Mouse (Mus musculus): ENCODE measurements around the gene Rnls. TPM values are rescaled to one million over a fixed set of nuclear protein-coding genes. Genes with fewer than 3 reads are reported as not detected.

The Rnls gene
- polyA plus RNA-seq, 2 experiments = 0.22 to 1.2 TPM

GRCm38 (mm10) chr19:33205389-33205788 lies 186.7 kb downstream of the Rnls start:
- no peak for DNase-seq (ENCODE audit: low read depth in 3 of 3, low spot score in 3 of 3)
- ATAC-seq (ENCODE audit: insufficient read depth) = no peak

GRCm38 (mm10) chr19:33202422-33202821 lies 189.7 kb downstream of the Rnls start:
- WGBS (ENCODE audit: insufficient replicate concordance) = 70% methylated on average over 6 of the region's 6 CpGs
- H3K4me3 ChIP-seq (ENCODE audit: insufficient read depth in 1 of 2, low read depth in 2 of 2, low read length in 2 of 2) = no peak overlapping the region
- no peaks in the 10 kb centered on the region for H3K4me1 ChIP-seq (replicated peaks; ENCODE audit: control insufficient read depth in 2 of 2, insufficient read depth in 2 of 2, low read length in 1 of 2)
- no peak overlapping the region for H3K27ac ChIP-seq
- H3K36me3 ChIP-seq (replicated peaks; ENCODE audit: control insufficient read depth, insufficient read depth, low read depth) = no peaks in the 10 kb centered on the region
- no peak for ATAC-seq (ENCODE audit: insufficient read depth)
- no peak for TF ChIP-seq EP300 (IDR thresholded peaks at IDR 0.05; ENCODE audit: low read depth)
- no peak for TF ChIP-seq CTCF (IDR thresholded peaks at IDR 0.05; ENCODE audit: low read depth)
- no peak overlapping the region for H3K4me2 ChIP-seq (ENCODE audit: low read depth)
- no peak overlapping the region for H3K9ac ChIP-seq (replicated peaks)
- no peak for DNase-seq (ENCODE audit: low read depth in 3 of 3, low spot score in 3 of 3)
- H3K27me3 ChIP-seq (ENCODE audit: control insufficient read depth, insufficient read depth, low read length) = no peaks in the 10 kb centered on the region
- H3K9me3 ChIP-seq (ENCODE audit: control insufficient read depth, low read length) = no peaks in the 10 kb centered on the region

More at GRCm38 (mm10) chr19:33205389-33205788, 186.7 kb downstream of the Rnls start:
- Histone ChIP-seq H3K9ac (replicated peaks) (no peak overlapping the region), H3K4me3 (ENCODE audit: insufficient read depth in 1 of 2, low read depth in 2 of 2, low read length in 2 of 2) (no peak overlapping the region), H3K4me2 (ENCODE audit: low read depth) (no peak overlapping the region), H3K27me3 (ENCODE audit: control insufficient read depth, insufficient read depth, low read length) (no peaks in the 10 kb centered on the region), H3K27ac (no peak overlapping the region), H3K9me3 (ENCODE audit: control insufficient read depth, low read length) (no peaks in the 10 kb centered on the region), H3K36me3 (replicated peaks; ENCODE audit: control insufficient read depth, insufficient read depth, low read depth) (no peaks in the 10 kb centered on the region), H3K4me1 (replicated peaks; ENCODE audit: control insufficient read depth in 2 of 2, insufficient read depth in 2 of 2, low read length in 1 of 2) (no peaks in the 10 kb centered on the region)
- TF ChIP-seq CTCF (IDR thresholded peaks at IDR 0.05; ENCODE audit: low read depth) (no peak), EP300 (IDR thresholded peaks at IDR 0.05; ENCODE audit: low read depth) (no peak)
- 48% methylated on average over 2 of the region's 2 CpGs for WGBS (ENCODE audit: insufficient replicate concordance)

- Histone ChIP-seq H3K9ac (replicated peaks) (no peak overlapping the region), H3K4me2 (ENCODE audit: low read depth) (no peak overlapping the region), H3K27me3 (ENCODE audit: control insufficient read depth, insufficient read depth, low read length) (no peaks in the 10 kb centered on the region), H3K36me3 (replicated peaks; ENCODE audit: control insufficient read depth, insufficient read depth, low read depth) (no peaks in the 10 kb centered on the region), H3K4me3 (ENCODE audit: insufficient read depth in 1 of 2, low read depth in 2 of 2, low read length in 2 of 2) (no peak overlapping the region), H3K4me1 (replicated peaks; ENCODE audit: control insufficient read depth in 2 of 2, insufficient read depth in 2 of 2, low read length in 1 of 2) (no peaks in the 10 kb centered on the region), H3K9me3 (ENCODE audit: control insufficient read depth, low read length) (no peaks in the 10 kb centered on the region), H3K27ac (no peak overlapping the region)
- ATAC-seq (ENCODE audit: insufficient read depth) (no peak), DNase-seq (ENCODE audit: low read depth in 3 of 3, low spot score in 3 of 3) (no peak)
- 72% methylated on average over 4 of the region's 4 CpGs for WGBS (ENCODE audit: insufficient replicate concordance)
- no peak for TF ChIP-seq EP300 (IDR thresholded peaks at IDR 0.05; ENCODE audit: low read depth)
- TF ChIP-seq CTCF (IDR thresholded peaks at IDR 0.05; ENCODE audit: low read depth) = no peak
Measured at GRCm38 (mm10) chr19:33201181-33201580, 190.9 kb downstream of the Rnls start.

GRCm38 (mm10) chr19:33192064-33192463 lies 200.0 kb downstream of the Rnls start:
- Histone ChIP-seq H3K4me1 (replicated peaks; ENCODE audit: control insufficient read depth in 2 of 2, insufficient read depth in 2 of 2, low read length in 1 of 2) (no peaks in the 10 kb centered on the region), H3K9ac (replicated peaks) (no peak overlapping the region), H3K27ac (no peak overlapping the region), H3K9me3 (ENCODE audit: control insufficient read depth, low read length) (no peaks in the 10 kb centered on the region), H3K36me3 (replicated peaks; ENCODE audit: control insufficient read depth, insufficient read depth, low read depth) (no peaks in the 10 kb centered on the region), H3K27me3 (ENCODE audit: control insufficient read depth, insufficient read depth, low read length) (no peaks in the 10 kb centered on the region), H3K4me2 (ENCODE audit: low read depth) (no peak overlapping the region), H3K4me3 (ENCODE audit: insufficient read depth in 1 of 2, low read depth in 2 of 2, low read length in 2 of 2) (no peak overlapping the region)
- DNase-seq (ENCODE audit: low read depth in 3 of 3, low spot score in 3 of 3) = no peak
- no peak for ATAC-seq (ENCODE audit: insufficient read depth)
- 54% methylated on average over 2 of the region's 2 CpGs for WGBS (ENCODE audit: insufficient replicate concordance)
- TF ChIP-seq CTCF (IDR thresholded peaks at IDR 0.05; ENCODE audit: low read depth) = no peak
- no peak for TF ChIP-seq EP300 (IDR thresholded peaks at IDR 0.05; ENCODE audit: low read depth)

- H3K27me3 ChIP-seq (ENCODE audit: control insufficient read depth, insufficient read depth, low read length) = no peaks in the 10 kb centered on the region
- WGBS (ENCODE audit: insufficient replicate concordance) = 54% methylated on average over 1 of the region's 1 CpGs
- H3K9me3 ChIP-seq (ENCODE audit: control insufficient read depth, low read length) = no peaks in the 10 kb centered on the region
- H3K27ac ChIP-seq = no peak overlapping the region
- no peak overlapping the region for H3K9ac ChIP-seq (replicated peaks)
- no peaks in the 10 kb centered on the region for H3K36me3 ChIP-seq (replicated peaks; ENCODE audit: control insufficient read depth, insufficient read depth, low read depth)
- H3K4me1 ChIP-seq (replicated peaks; ENCODE audit: control insufficient read depth in 2 of 2, insufficient read depth in 2 of 2, low read length in 1 of 2) = no peaks in the 10 kb centered on the region
- ATAC-seq (ENCODE audit: insufficient read depth) (no peak), DNase-seq (ENCODE audit: low read depth in 3 of 3, low spot score in 3 of 3) (no peak)
- no peak overlapping the region for H3K4me2 ChIP-seq (ENCODE audit: low read depth)
- H3K4me3 ChIP-seq (ENCODE audit: insufficient read depth in 1 of 2, low read depth in 2 of 2, low read length in 2 of 2) = no peak overlapping the region
- TF ChIP-seq CTCF (IDR thresholded peaks at IDR 0.05; ENCODE audit: low read depth) (no peak), EP300 (IDR thresholded peaks at IDR 0.05; ENCODE audit: low read depth) (no peak)
Measured at GRCm38 (mm10) chr19:33188766-33189165, 203.3 kb downstream of the Rnls start.
